Mouse (Mus musculus): ENCODE data around the gene Foxe3.

- TF ChIP-seq CTCF (IDR thresholded peaks at IDR 0.05; ENCODE audit: control insufficient read depth, insufficient read depth, insufficient read length): no peak
- TF ChIP-seq FOSL1 (IDR thresholded peaks at IDR 0.05; ENCODE audit: insufficient read depth, low read length, poor library complexity, severe bottlenecking): no peak
- no peak for TF ChIP-seq MAX (IDR thresholded peaks at IDR 0.05)
- TF ChIP-seq CEBPB (IDR thresholded peaks at IDR 0.05; ENCODE audit: low read depth): no peak
- TF ChIP-seq USF1 (IDR thresholded peaks at IDR 0.05; ENCODE audit: low read depth): no peak
- no peak for TF ChIP-seq MYOG (IDR thresholded peaks at IDR 0.05; ENCODE audit: control insufficient read depth, extremely low read depth, insufficient read length)
- no peak for TF ChIP-seq MYOD1 (IDR thresholded peaks at IDR 0.05; ENCODE audit: control insufficient read depth, insufficient read length, low read depth)
Measured at GRCm38 (mm10) chr4:114902641-114903421, 23.0 kb downstream of the Foxe3 start.
